ENCODE assay signal across 25 mouse cellular contexts in the genomic region with DNA sequence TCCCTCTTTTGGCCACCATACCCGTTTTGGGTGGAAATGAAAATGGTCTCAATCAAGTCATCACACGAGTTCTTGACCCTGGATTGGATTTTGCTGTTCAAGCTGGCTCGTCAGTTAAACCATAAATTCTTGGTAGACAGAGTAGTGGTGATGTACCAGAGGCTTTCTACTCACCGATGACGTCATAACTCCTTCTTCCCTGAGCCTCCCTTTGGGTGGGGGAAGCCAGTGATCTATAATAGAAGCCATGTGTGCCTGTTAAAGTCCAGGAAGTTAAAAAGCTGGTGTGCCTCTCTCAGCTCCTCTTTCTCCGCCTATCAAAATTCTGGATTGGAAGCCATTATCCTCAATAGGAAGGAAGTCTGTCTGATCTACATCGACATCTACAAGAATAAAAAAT. TPM values are rescaled to one million over a fixed set of nuclear protein-coding genes. Genes with fewer than 3 reads are reported as not detected.
DNase-seq lines count a peak whose midpoint lies in the region; ATAC-seq lines count a peak whose summit lies in the region.
"Had no signal": no experiment of that assay in that cellular context is flagged by ENCODE, and none has a peak within 500 bp of the region (broad histone marks: within the 10 kb centered on the region; RNA-seq: fewer than 3 reads in every experiment).

No protein-coding gene starts in this region.

- H3K36me3 ChIP-seq in heart, embryonic 11.5 days (ENCODE audit: control insufficient read depth, insufficient read depth, low read length) = no peaks in the 10 kb centered on the region
- H3K36me3 ChIP-seq in kidney, embryonic 16.5 days (ENCODE audit: insufficient read depth, low read length) = no peaks in the 10 kb centered on the region
- H3K36me3 ChIP-seq in limb, embryonic 15.5 days = no peaks in the 10 kb centered on the region
- H3K36me3 ChIP-seq: heart, embryonic 13.5 days; hindbrain, embryonic 15.5 days; limb, embryonic 12.5 days; liver, embryonic 15.5 days; midbrain, embryonic 15.5 days; neural tube, embryonic 12.5 days had no signal

- H3K9me3 ChIP-seq in heart, embryonic 11.5 days (replicated peaks; ENCODE audit: control insufficient read depth, low read length) = no peaks in the 10 kb centered on the region
- H3K9me3 ChIP-seq in kidney, embryonic 16.5 days (ENCODE audit: low read length) = no peaks in the 10 kb centered on the region
- no peaks in the 10 kb centered on the region for H3K9me3 ChIP-seq in limb, embryonic 15.5 days
- H3K9me3 ChIP-seq: heart, embryonic 13.5 days; hindbrain, embryonic 15.5 days; limb, embryonic 12.5 days; liver, embryonic 15.5 days; midbrain, embryonic 15.5 days; neural tube, embryonic 12.5 days had no signal

- ATAC-seq in heart, embryonic 11.5 days (replicated peaks; ENCODE audit: insufficient number of reproducible peaks, low FRiP score, low TSS enrichment) = no peak
- no peak for ATAC-seq in kidney, embryonic 16.5 days (ENCODE audit: low FRiP score, low TSS enrichment)
- 0 out of 2 replicates have a peak, but pooled peaks have one; percentile 63 for ATAC-seq in limb, embryonic 15.5 days (ENCODE audit: insufficient number of reproducible peaks, low FRiP score, low TSS enrichment, low read depth)
- ATAC-seq: CD4-positive, CD25-positive, alpha-beta regulatory T cell, adult 4 months; forebrain, embryonic 14.5 days; midbrain, embryonic 15.5 days had no signal

- 69% methylated on average over 7 of the region's 7 CpGs for WGBS in heart, embryonic 11.5 days (ENCODE audit: insufficient replicate concordance)
- 66% methylated on average over 7 of the region's 7 CpGs for WGBS in kidney, embryonic 16.5 days
- 37% methylated on average over 7 of the region's 7 CpGs for WGBS in limb, embryonic 15.5 days

- no peaks in the 10 kb centered on the region for H3K27me3 ChIP-seq in heart, embryonic 11.5 days (ENCODE audit: control insufficient read depth, insufficient read depth, low read length)
- no peaks in the 10 kb centered on the region for H3K27me3 ChIP-seq in kidney, embryonic 16.5 days (ENCODE audit: insufficient read depth, low read length)
- H3K27me3 ChIP-seq in limb, embryonic 15.5 days = no peaks in the 10 kb centered on the region
- H3K27me3 ChIP-seq: heart, embryonic 13.5 days; hindbrain, embryonic 15.5 days; limb, embryonic 12.5 days; liver, embryonic 15.5 days; midbrain, embryonic 15.5 days; neural tube, embryonic 12.5 days had no signal

- no peak overlapping the region for H3K4me3 ChIP-seq in heart, embryonic 11.5 days (ENCODE audit: low read depth, low read length)
- no peak overlapping the region for H3K4me3 ChIP-seq in kidney, embryonic 16.5 days (ENCODE audit: low read length)
- H3K4me3 ChIP-seq in limb, embryonic 15.5 days = no peak overlapping the region
- H3K4me3 ChIP-seq: heart, embryonic 13.5 days; hindbrain, embryonic 15.5 days; limb, embryonic 12.5 days; liver, embryonic 15.5 days; midbrain, embryonic 15.5 days; neural tube, embryonic 12.5 days had no signal

- H3K4me1 ChIP-seq in heart, embryonic 11.5 days (ENCODE audit: control insufficient read depth, insufficient read depth, low read length) = no peaks in the 10 kb centered on the region
- peaks cover 7% of the 10 kb centered on the region for H3K4me1 ChIP-seq in kidney, embryonic 16.5 days (ENCODE audit: insufficient read depth, low read length)
- H3K4me1 ChIP-seq in limb, embryonic 15.5 days = 0 out of 2 replicates have a peak, but pooled peaks cover 5% of the 10 kb centered on the region
- H3K4me1 ChIP-seq: hindbrain, embryonic 15.5 days; limb, embryonic 12.5 days; neural tube, embryonic 12.5 days had no signal

- no peak overlapping the region for H3K27ac ChIP-seq in heart, embryonic 11.5 days (ENCODE audit: low read depth, low read length)
- H3K27ac ChIP-seq in kidney, embryonic 16.5 days (ENCODE audit: low read length) = peak overlapping the region; percentile 88
- H3K27ac ChIP-seq in limb, embryonic 15.5 days = peak overlapping the region; percentile 65
- H3K27ac ChIP-seq: heart, embryonic 13.5 days; hindbrain, embryonic 15.5 days; limb, embryonic 12.5 days; liver, embryonic 15.5 days; macrophage; midbrain, embryonic 15.5 days; neural tube, embryonic 12.5 days had no signal

- no peak overlapping the region for H3K4me2 ChIP-seq in heart, embryonic 11.5 days
- H3K4me2 ChIP-seq in kidney, embryonic 16.5 days (replicated peaks; ENCODE audit: low read depth, low read length) = no peak overlapping the region
- H3K4me2 ChIP-seq in limb, embryonic 15.5 days = no peak overlapping the region
- H3K4me2 ChIP-seq: heart, embryonic 13.5 days; hindbrain, embryonic 15.5 days; limb, embryonic 12.5 days; liver, embryonic 15.5 days; midbrain, embryonic 15.5 days; neural tube, embryonic 12.5 days had no signal

- H3K9ac ChIP-seq in heart, embryonic 11.5 days (ENCODE audit: low read depth, low read length) = no peak overlapping the region
- no peak overlapping the region for H3K9ac ChIP-seq in kidney, embryonic 16.5 days (replicated peaks; ENCODE audit: low read length)
- H3K9ac ChIP-seq in limb, embryonic 15.5 days = no peak overlapping the region
- H3K9ac ChIP-seq: heart, embryonic 13.5 days; hindbrain, embryonic 15.5 days; limb, embryonic 12.5 days; liver, embryonic 15.5 days; midbrain, embryonic 15.5 days; neural tube, embryonic 12.5 days had no signal

- peak; percentile 77 for DNase-seq in heart, adult 11 months
- DNase-seq in kidney, postnatal 10 days = no peak
- DNase-seq in NIH3T3 (ENCODE audit: low read depth) = peak; percentile 80
- DNase-seq in gastrocnemius, postnatal 10 days = no peak
- DNase-seq: adrenal gland, postnatal 25 days; cerebellum, adult 8-10 months; cerebellum, postnatal 36 days; gastrocnemius, postnatal 14 days; heart, adult 18-20 months; layer of hippocampus, postnatal 36 days; right cerebral cortex, postnatal 25 days; thymus, adult 18-20 months; thymus, postnatal 36 days had no signal

RNA-seq across cellular contexts. Expression of a gene that starts 21.2 kb away (rescaled TPM):
- 2.3 and 3.1 TPM in 2 replicates for polyA plus RNA-seq in heart, embryonic 11.5 days (2014; fragmentation: Nextera tagmentation; extraction: Ambion mirVana)
- 11.1 and 11.8 TPM in 2 replicates for polyA plus RNA-seq in kidney, embryonic 16.5 days (2015; fragmentation: Nextera tagmentation; extraction: Ambion mirVana)
- 24.2 and 25.2 TPM in 2 replicates for polyA plus RNA-seq in limb, embryonic 15.5 days (2015; fragmentation: Nextera tagmentation; extraction: Ambion mirVana)
- total RNA-seq in gastrocnemius, postnatal 10 days (2021) = 10 to 100 TPM; 35.8 to 45.5 TPM

RNA-seq across cellular contexts. Expression of a gene that starts 49.0 kb away (rescaled TPM):
- 80.5 and 87.5 TPM in 2 replicates for polyA plus RNA-seq in heart, embryonic 11.5 days (2014; fragmentation: Nextera tagmentation; extraction: Ambion mirVana)
- polyA plus RNA-seq in kidney, embryonic 16.5 days (2015; fragmentation: Nextera tagmentation; extraction: Ambion mirVana) = 97.0 and 100 TPM in 2 replicates
- polyA plus RNA-seq in limb, embryonic 15.5 days (2015; fragmentation: Nextera tagmentation; extraction: Ambion mirVana) = 86.6 and 92.0 TPM in 2 replicates
- total RNA-seq in gastrocnemius, postnatal 10 days (2021) = 10 to 100 TPM; 21.6 to 29.0 TPM

Comparison
In these comparisons a context has a peak if more than half of its experiments do, and no peak if none do; other contexts are left out.
1. DNase-seq: peak in heart, adult 11 months (single experiment) and NIH3T3 (single experiment); none in kidney, postnatal 10 days (single experiment) and gastrocnemius, postnatal 10 days (single experiment).